Mouse (Mus musculus) liver, embryonic 14.5 days (tissue): ENCODE data around the gene Htr5b. TPM values are rescaled to one million over a fixed set of nuclear protein-coding genes. Genes with fewer than 3 reads are reported as not detected.

Experiments used
- ATAC-seq: fragments of 200-750 bp; cut with Nextera tagmentation; 2 replicates; pipeline ENCODE4 v1.8.0; 2017; ENCODE audit warnings: moderate number of reproducible peaks, mild to moderate bottlenecking, moderate library complexity; ENCODE audit not compliant: insufficient read depth
- DNase-seq, 3 experiments: peaks; one replicate each; pipeline ENCODE4 v3.0.0-alpha.2; 2012 to 2013; ENCODE audit warnings: low read depth in 3 of 3, low spot score in 3 of 3
- H3K27ac ChIP-seq: fragments of 300-500 bp; sonication (generic); 2 replicates; pipeline ENCODE4 v1.5.1; 2014; ENCODE audit warnings: moderate library complexity, mild to moderate bottlenecking, control low read depth, inconsistent platforms
- H3K27me3 ChIP-seq: fragments of 300-500 bp; sonication (generic); 2 replicates; pipeline ENCODE4 v1.6.1; 2014; ENCODE audit warnings: mild to moderate bottlenecking, low read length, moderate library complexity; ENCODE audit not compliant: control insufficient read depth, insufficient read depth
- H3K36me3 ChIP-seq: fragments of 300-500 bp; sonication (generic); replicated peaks from 2 replicates; pipeline ENCODE4 v1.6.1; 2014; ENCODE audit warnings: low read depth; ENCODE audit not compliant: control insufficient read depth, insufficient read depth
- H3K4me1 ChIP-seq, 2 experiments: fragments of 200-500 bp in 1 of 2; fragments of 300-500 bp in 1 of 2; sonication (generic) in 1 of 2; replicated peaks; 2 replicates each; pipeline ENCODE4 v1.6.1; 2012 to 2014; ENCODE audit warnings: antibody characterized with exemption in 1 of 2, inconsistent platforms in 1 of 2, low read length in 1 of 2; ENCODE audit not compliant: control insufficient read depth in 2 of 2, insufficient read depth in 2 of 2
- H3K4me2 ChIP-seq: fragments of 300-500 bp; sonication (generic); 2 replicates; pipeline ENCODE4 v1.6.1; 2014; ENCODE audit warnings: low read depth, mild to moderate bottlenecking, control low read depth, moderate library complexity
- H3K4me3 ChIP-seq, 2 experiments: fragments of 200-500 bp in 1 of 2; fragments of 300-500 bp in 1 of 2; sonication (generic) in 1 of 2; 2 replicates each; pipeline ENCODE4 v1.5.1; 2012 to 2014; ENCODE audit warnings: low read depth in 2 of 2, low read length in 2 of 2, mild to moderate bottlenecking in 2 of 2, control low read depth in 1 of 2, inconsistent platforms in 1 of 2, moderate library complexity in 1 of 2; ENCODE audit not compliant: insufficient read depth in 1 of 2
- H3K9ac ChIP-seq: fragments of 300-500 bp; sonication (generic); replicated peaks from 2 replicates; pipeline ENCODE4 v1.6.1; 2014; ENCODE audit warnings: mild to moderate bottlenecking, control low read depth, moderate library complexity
- H3K9me3 ChIP-seq: fragments of 300-500 bp; sonication (generic); 2 replicates; pipeline ENCODE4 v1.6.1; 2016; ENCODE audit warnings: low read length, mixed read lengths; ENCODE audit not compliant: control insufficient read depth
- CTCF ChIP-seq: IDR thresholded peaks from 2 replicates; pipeline ENCODE4 v1.5.1; 2016; ENCODE audit warnings: antibody characterized with exemption, low read depth, control low read depth
- EP300 ChIP-seq: IDR thresholded peaks from 2 replicates; pipeline ENCODE4 v1.6.1; 2016; ENCODE audit warnings: antibody characterized with exemption, low read depth
- WGBS: fragments of 180-500 bp; shearing (Covaris S2); extraction: QIAGEN DNeasy Blood & Tissue Kit; methylation state at CpG from one replicate; pipeline ENCODE4 v1.1.7; 2014; ENCODE audit not compliant: insufficient replicate concordance; 5-methylcytosine and 5-hydroxymethylcytosine counted together
- polyA plus RNA-seq, 2 experiments: library from polyadenylated mRNA; depleted of rRNA in 1 of 2; stranded (reverse) in 1 of 2; unstranded in 1 of 2; fragments of >200 nt; fragmentation: Nextera tagmentation in 1 of 2; extraction: Ambion mirVana in 1 of 2; gene quantifications; 2 replicates each; pipeline versions ENCODE4 v1.2.1 to v1.2.3; 2012 to 2014

Gene Htr5b
- polyA plus RNA-seq, 2 experiments = not detected

DNA sequence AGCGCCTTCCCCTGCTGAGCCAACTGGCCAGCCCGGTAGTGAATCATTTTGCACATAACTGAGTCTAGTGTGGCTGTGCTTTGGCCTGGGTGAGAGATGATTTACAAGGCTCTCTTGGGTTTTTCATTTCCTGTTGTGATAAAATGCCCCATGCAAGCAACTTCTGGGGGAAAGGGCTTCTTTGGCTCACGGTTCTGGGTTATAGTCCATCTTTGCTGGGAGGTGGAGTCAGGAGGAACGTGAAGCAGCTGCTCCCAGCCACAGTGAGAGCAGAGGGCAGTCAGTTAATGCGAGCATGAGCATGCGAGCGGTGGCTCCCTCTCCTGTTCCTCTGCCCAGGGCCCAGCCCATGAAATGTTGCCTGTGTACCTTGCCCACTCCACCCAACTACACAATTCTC lies 64.5 kb downstream of the Htr5b start:
- no peak overlapping the region for H3K27ac ChIP-seq
- ATAC-seq (no peak), DNase-seq (no peak)
- TF ChIP-seq CTCF (no peak), EP300 (no peak)
- WGBS = 69% methylated on average over 7 of the region's 7 CpGs
- H3K4me3 ChIP-seq = no peak overlapping the region
- H3K9ac ChIP-seq = no peak overlapping the region
- no peaks in the 10 kb centered on the region for H3K36me3 ChIP-seq
- H3K4me2 ChIP-seq = no peak overlapping the region
- no peaks in the 10 kb centered on the region for H3K27me3 ChIP-seq
- H3K4me1 ChIP-seq = no peaks in the 10 kb centered on the region
- H3K9me3 ChIP-seq = no peaks in the 10 kb centered on the region

GRCm38 (mm10) chr1:121462643-121463042 lies 65.6 kb downstream of the Htr5b start:
- Histone ChIP-seq H3K27ac (no peak overlapping the region), H3K9ac (no peak overlapping the region), H3K27me3 (no peaks in the 10 kb centered on the region), H3K4me1 (no peaks in the 10 kb centered on the region), H3K4me2 (no peak overlapping the region), H3K4me3 (no peak overlapping the region), H3K36me3 (no peaks in the 10 kb centered on the region), H3K9me3 (no peaks in the 10 kb centered on the region)
- TF ChIP-seq CTCF = no peak
- no peak for TF ChIP-seq EP300
- no peak for ATAC-seq
- no peak for DNase-seq
- WGBS = 39% methylated on average over 1 of the region's 1 CpGs

GRCm38 (mm10) chr1:121461895-121462294 lies 66.4 kb downstream of the Htr5b start:
- Histone ChIP-seq H3K9me3 (no peaks in the 10 kb centered on the region), H3K36me3 (no peaks in the 10 kb centered on the region), H3K4me3 (no peak overlapping the region), H3K27me3 (no peaks in the 10 kb centered on the region), H3K27ac (no peak overlapping the region), H3K4me2 (no peak overlapping the region), H3K9ac (no peak overlapping the region), H3K4me1 (no peaks in the 10 kb centered on the region)
- DNase-seq = no peak
- WGBS = 60% methylated on average over 7 of the region's 7 CpGs
- no peak for ATAC-seq
- TF ChIP-seq CTCF = no peak
- TF ChIP-seq EP300 = no peak

GRCm38 (mm10) chr1:121460077-121460476 lies 68.2 kb downstream of the Htr5b start:
- Histone ChIP-seq H3K27me3 (no peaks in the 10 kb centered on the region), H3K36me3 (no peaks in the 10 kb centered on the region), H3K4me1 (no peaks in the 10 kb centered on the region), H3K9ac (no peak overlapping the region), H3K9me3 (no peaks in the 10 kb centered on the region), H3K4me3 (no peak overlapping the region), H3K4me2 (no peak overlapping the region), H3K27ac (no peak overlapping the region)
- whole genome bisulfite sequencing = 74% methylated on average over 6 of the region's 6 CpGs
- ATAC-seq = no peak
- DNase-seq = no peak
- TF ChIP-seq CTCF (no peak), EP300 (no peak)

Other genes starting within 250 kb of the Htr5b start
- gene Insig2, start 195.9 kb downstream of the Htr5b start, polyA plus RNA-seq (2012; rRNA removed) = 4.7 and 6.5 TPM in 2 replicates
- gene Insig2, start 195.9 kb downstream of the Htr5b start, polyA plus RNA-seq (2014; fragmentation: Nextera tagmentation; extraction: Ambion mirVana) = 5.2 and 6.4 TPM in 2 replicates
- gene Ccdc93, start 97.4 kb downstream of the Htr5b start, polyA plus RNA-seq (2012; rRNA removed) = 1.7 and 2.7 TPM in 2 replicates
- 2.4 and 2.8 TPM in 2 replicates for gene Ccdc93, start 97.4 kb downstream of the Htr5b start, polyA plus RNA-seq (2014; fragmentation: Nextera tagmentation; extraction: Ambion mirVana)
- gene Ddx18, start 39.5 kb upstream of the Htr5b start, polyA plus RNA-seq (2012; rRNA removed) = 33.6 and 51.1 TPM in 2 replicates
- gene Ddx18, start 39.5 kb upstream of the Htr5b start, polyA plus RNA-seq (2014; fragmentation: Nextera tagmentation; extraction: Ambion mirVana) = 38.8 and 40.4 TPM in 2 replicates